Mouse (Mus musculus) adrenal gland, postnatal 4 days (tissue): ENCODE measurements around the gene Slc4a4. TPM values are rescaled to one million over a fixed set of nuclear protein-coding genes. Genes with fewer than 3 reads are reported as not detected.

Source experiments
- DNase-seq, 2 experiments: peaks; one replicate each; pipeline ENCODE4 v3.0.0; 2021 to 2022; ENCODE audit warnings: low spot score in 2 of 2, mixed read lengths in 2 of 2
- long read RNA-seq, 2 experiments: library from polyadenylated mRNA; stranded (forward); transcript quantifications; one replicate each; pipeline ENCODE4 v2.0.0; 2021
- total RNA-seq, 2 experiments: library from RNA; stranded (reverse); gene quantifications; 2 replicates each; pipeline ENCODE4 v1.2.3; 2021

The Slc4a4 gene
- total RNA-seq = 10 to 100 TPM; 23.3 to 45.1 TPM
- long read RNA-seq, experiment 1 = 0 reads
- long read RNA-seq, experiment 2, partial matches to known transcripts = 3 of 8 reads
- long read RNA-seq, experiment 2, other reads (novel, unspliced or antisense) = 5 of 8 reads

- peak in 1 of 2 experiments; percentile 15 for DNase-seq
These were observed at the start of gene Slc4a4 for GRCm38 (mm10) chr5:88886668-88887555. Gene Slc4a4, plus strand, starts transcription at chr5:88886818.

- DNase-seq = no peak
These were observed 46.4 kb upstream of the Slc4a4 start for GRCm38 (mm10) chr5:88840080-88840798.

GRCm38 (mm10) chr5:88857311-88857710, 29.3 kb upstream of the Slc4a4 start:
- no peak for DNase-seq

- DNase-seq = no peak
These were observed 28.8 kb upstream of the Slc4a4 start for GRCm38 (mm10) chr5:88857801-88858200.

GRCm38 (mm10) chr5:88858226-88858625, 28.4 kb upstream of the Slc4a4 start:
- no peak for DNase-seq

GRCm38 (mm10) chr5:88862163-88862562, 24.5 kb upstream of the Slc4a4 start:
- DNase-seq = no peak

GRCm38 (mm10) chr5:88862794-88863193, 23.8 kb upstream of the Slc4a4 start:
- DNase-seq = no peak

GRCm38 (mm10) chr5:88884101-88884500, 2.5 kb upstream of the Slc4a4 start:
- no peak for DNase-seq

- no peak for DNase-seq
These were observed 1.1 kb upstream of the Slc4a4 start for GRCm38 (mm10) chr5:88885503-88885902.

GRCm38 (mm10) chr5:88885944-88886343, 674 bp upstream of the Slc4a4 start:
- DNase-seq = no peak

GRCm38 (mm10) chr5:88886349-88886667, 310 bp upstream of the Slc4a4 start:
- DNase-seq = no peak

- DNase-seq = no peak
These were observed 1.2 kb downstream of the Slc4a4 start for GRCm38 (mm10) chr5:88887556-88888412.

- DNase-seq = no peak
These were observed 1.7 kb downstream of the Slc4a4 start for GRCm38 (mm10) chr5:88888413-88888700.

- DNase-seq = no peak
These were observed 2.7 kb downstream of the Slc4a4 start for GRCm38 (mm10) chr5:88889326-88889725.

- no peak for DNase-seq
These were observed 3.5 kb downstream of the Slc4a4 start for GRCm38 (mm10) chr5:88890146-88890545.

GRCm38 (mm10) chr5:88896574-88896973, 10.0 kb downstream of the Slc4a4 start:
- no peak for DNase-seq

- no peak for DNase-seq
These were observed 16.5 kb downstream of the Slc4a4 start for GRCm38 (mm10) chr5:88903111-88903510.

GRCm38 (mm10) chr5:88903526-88903925, 16.9 kb downstream of the Slc4a4 start:
- DNase-seq = no peak

GRCm38 (mm10) chr5:88904841-88905240, 18.2 kb downstream of the Slc4a4 start:
- no peak for DNase-seq

GRCm38 (mm10) chr5:88907615-88908014, 21.0 kb downstream of the Slc4a4 start:
- no peak for DNase-seq

- no peak for DNase-seq
These were observed 26.0 kb downstream of the Slc4a4 start for GRCm38 (mm10) chr5:88912629-88913028.
